Comparison of ENCODE assay signal across 25 mouse cellular contexts in the genomic region with DNA sequence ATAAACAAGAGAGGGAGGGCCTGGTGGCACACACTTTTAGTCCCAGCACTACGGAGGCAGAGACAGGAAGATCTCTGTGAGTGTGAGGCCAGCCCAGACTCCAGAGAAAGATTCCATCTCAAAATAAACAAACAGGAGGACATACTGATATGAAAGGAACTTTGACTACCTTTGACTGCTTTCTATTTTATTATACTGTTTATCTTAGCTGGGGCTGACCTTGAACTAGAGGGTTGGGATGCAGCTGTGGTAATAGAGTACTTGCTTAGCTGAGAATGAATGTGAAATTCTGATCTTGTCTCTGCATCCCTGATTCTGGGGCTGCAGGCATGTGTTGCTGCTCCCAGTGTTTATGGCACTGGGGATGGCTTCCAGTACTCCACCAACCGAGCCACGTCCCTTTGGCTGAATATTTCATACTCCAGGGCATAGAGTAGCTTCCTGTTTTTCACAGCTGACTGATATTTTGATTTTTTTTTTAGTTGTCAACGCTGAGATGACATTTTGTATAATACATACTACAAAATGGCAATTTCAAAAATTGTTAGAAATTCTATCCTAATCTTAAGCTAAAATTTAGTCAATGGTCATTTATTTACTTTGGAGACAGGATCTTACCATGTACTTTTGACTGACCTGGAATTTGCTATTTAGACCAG. TPM values are rescaled to one million over a fixed set of nuclear protein-coding genes. Genes with fewer than 3 reads are reported as not detected.
DNase-seq lines count a peak whose midpoint lies in the region; ATAC-seq and TF ChIP-seq lines count a peak whose summit lies in the region.
"Had no signal": no experiment of that assay in that cellular context is flagged by ENCODE, and none has a peak within 500 bp of the region (broad histone marks: within the 10 kb centered on the region; RNA-seq: fewer than 3 reads in every experiment).

No protein-coding gene starts in this region.

- no peak overlapping the region for H3K9ac ChIP-seq in liver, adult 2 months (ENCODE audit: low read depth, low read length)
- H3K9ac ChIP-seq in liver, embryonic 11.5 days (ENCODE audit: low read depth, low read length): no peak overlapping the region
- no peak overlapping the region for H3K9ac ChIP-seq in MEL (ENCODE audit: control insufficient read depth, low read depth, low read length, poor library complexity, severe bottlenecking)
- no peak overlapping the region for H3K9ac ChIP-seq in forebrain, postnatal 0 days
- H3K9ac ChIP-seq: embryonic facial prominence, embryonic 12.5 days; embryonic facial prominence, embryonic 15.5 days; forebrain, embryonic 12.5 days; forebrain, embryonic 15.5 days; hindbrain, embryonic 12.5 days had no signal

- no peaks in the 10 kb centered on the region for H3K79me2 ChIP-seq in liver, adult 2 months (ENCODE audit: control insufficient read depth, insufficient read depth, low read length)
- no peaks in the 10 kb centered on the region for H3K79me2 ChIP-seq in MEL (ENCODE audit: control insufficient read depth, insufficient read depth, low read length, poor library complexity)

- peak overlapping the region; percentile 71 for H3K27ac ChIP-seq in liver, adult 2 months (replicated peaks; ENCODE audit: insufficient read depth, low read depth, low read length)
- no peak overlapping the region for H3K27ac ChIP-seq in liver, embryonic 11.5 days (ENCODE audit: low read depth, low read length)
- no peak overlapping the region for H3K27ac ChIP-seq in MEL (ENCODE audit: control insufficient read depth, low read depth, low read length)
- H3K27ac ChIP-seq in forebrain, postnatal 0 days (ENCODE audit: low read depth, low read length): no peak overlapping the region
- H3K27ac ChIP-seq: embryonic facial prominence, embryonic 12.5 days; embryonic facial prominence, embryonic 15.5 days; forebrain, embryonic 12.5 days; forebrain, embryonic 15.5 days; heart, adult 2 months; hindbrain, embryonic 12.5 days had no signal

- no peak for ATAC-seq in liver, embryonic 11.5 days (replicated peaks; ENCODE audit: low FRiP score)
- peak; percentile 44; the same call in 1 of the 2 replicates for ATAC-seq in neutrophil, adult 5-6 weeks (ENCODE audit: extremely low read depth, insufficient number of reproducible peaks, low FRiP score, poor library complexity, severe bottlenecking)
- ATAC-seq in forebrain, postnatal 0 days: no peak
- ATAC-seq: CD4-positive, CD25-positive, alpha-beta regulatory T cell, adult 4 months; forebrain, embryonic 15.5 days; hindbrain, embryonic 16.5 days; Patski had no signal

- no peak for TF ChIP-seq EP300 in MEL (IDR thresholded peaks at IDR 0.05; ENCODE audit: low read depth in 1 of 2, low read length in 2 of 2)

- H3K4me1 ChIP-seq in liver, adult 2 months (ENCODE audit: control insufficient read depth, insufficient read depth, low read length): peaks cover 19% of the 10 kb centered on the region
- H3K4me1 ChIP-seq in liver, embryonic 11.5 days (replicated peaks; ENCODE audit: control insufficient read depth, insufficient read depth, low read length): no peaks in the 10 kb centered on the region
- peaks cover 5 to 13% of the 10 kb centered on the region in 2 experiments; a peak in 3 of 4 replicates for H3K4me1 ChIP-seq in MEL (ENCODE audit: control insufficient read depth in 1 of 2, insufficient read depth in 2 of 2, low read length in 2 of 2)
- no peaks in the 10 kb centered on the region for H3K4me1 ChIP-seq in forebrain, postnatal 0 days (ENCODE audit: insufficient read depth)
- H3K4me1 ChIP-seq: embryonic facial prominence, embryonic 12.5 days; embryonic facial prominence, embryonic 15.5 days; forebrain, embryonic 12.5 days; forebrain, embryonic 15.5 days; hindbrain, embryonic 12.5 days had no signal

- no peaks in the 10 kb centered on the region for H3K9me3 ChIP-seq in liver, embryonic 11.5 days (ENCODE audit: control insufficient read depth, low read length)
- no peaks in the 10 kb centered on the region for H3K9me3 ChIP-seq in MEL (replicated peaks; ENCODE audit: insufficient read depth, low read length)
- H3K9me3 ChIP-seq in forebrain, postnatal 0 days (ENCODE audit: low read length): no peaks in the 10 kb centered on the region
- H3K9me3 ChIP-seq: embryonic facial prominence, embryonic 12.5 days; embryonic facial prominence, embryonic 15.5 days; forebrain, embryonic 12.5 days; forebrain, embryonic 15.5 days; hindbrain, embryonic 12.5 days had no signal

- H3K27me3 ChIP-seq in liver, adult 2 months (ENCODE audit: control insufficient read depth, insufficient read depth, low read length): no peaks in the 10 kb centered on the region
- no peaks in the 10 kb centered on the region for H3K27me3 ChIP-seq in liver, embryonic 11.5 days (replicated peaks; ENCODE audit: control insufficient read depth, insufficient read depth, low read length)
- no peaks in the 10 kb centered on the region; a peak in 2 of 4 replicates for H3K27me3 ChIP-seq in MEL (ENCODE audit: control insufficient read depth in 1 of 2, insufficient read depth in 2 of 2, low read length in 2 of 2)
- H3K27me3 ChIP-seq in forebrain, postnatal 0 days (ENCODE audit: insufficient read depth, low read length): no peaks in the 10 kb centered on the region
- H3K27me3 ChIP-seq: embryonic facial prominence, embryonic 12.5 days; embryonic facial prominence, embryonic 15.5 days; forebrain, embryonic 12.5 days; forebrain, embryonic 15.5 days; hindbrain, embryonic 12.5 days; Patski had no signal

- no peaks in the 10 kb centered on the region for H3K36me3 ChIP-seq in liver, adult 2 months (ENCODE audit: control insufficient read depth, insufficient read depth, low read length)
- H3K36me3 ChIP-seq in liver, embryonic 11.5 days (ENCODE audit: control insufficient read depth, insufficient read depth, low read length): no peaks in the 10 kb centered on the region
- peaks cover 0 to 10% of the 10 kb centered on the region in 2 experiments; a peak in 2 of 4 replicates for H3K36me3 ChIP-seq in MEL (ENCODE audit: control insufficient read depth in 1 of 2, insufficient read depth in 2 of 2, low read length in 2 of 2)
- no peaks in the 10 kb centered on the region for H3K36me3 ChIP-seq in forebrain, postnatal 0 days (ENCODE audit: insufficient read depth)
- H3K36me3 ChIP-seq: embryonic facial prominence, embryonic 12.5 days; embryonic facial prominence, embryonic 15.5 days; forebrain, embryonic 12.5 days; forebrain, embryonic 15.5 days; hindbrain, embryonic 12.5 days had no signal

- no peak for TF ChIP-seq POLR2A in liver, adult 2 months (IDR thresholded peaks at IDR 0.05; ENCODE audit: extremely low read depth, insufficient read depth, low read length)
- no peak for TF ChIP-seq POLR2A in MEL (IDR thresholded peaks at IDR 0.05; ENCODE audit: control insufficient read depth in 1 of 2, insufficient read depth in 1 of 2, low read depth in 1 of 2, low read length in 2 of 2, poor library complexity in 1 of 2)

- no peak for TF ChIP-seq CTCF in liver, adult 2 months (IDR thresholded peaks at IDR 0.05; ENCODE audit: low read depth, low read length)
- TF ChIP-seq CTCF in MEL (IDR thresholded peaks at IDR 0.05 in 2 of 3, conservative IDR thresholded peaks at IDR 0.05 in 1 of 3; ENCODE audit: control insufficient read depth in 1 of 3, insufficient read depth in 1 of 3, low read depth in 2 of 3, low read length in 3 of 3, poor library complexity in 1 of 3, severe bottlenecking in 1 of 3): no peak
- TF ChIP-seq CTCF in forebrain, postnatal 0 days (IDR thresholded peaks at IDR 0.05; ENCODE audit: low read depth): no peak

- WGBS in liver, adult 2 months: 20% methylated on average over 4 of the region's 4 CpGs
- 73% methylated on average over 4 of the region's 4 CpGs for WGBS in liver, embryonic 11.5 days
- WGBS in forebrain, postnatal 0 days: 83% methylated on average over 4 of the region's 4 CpGs

- peak; percentile 88 for DNase-seq in liver, adult 2 months (ENCODE audit: extremely low read depth, low read depth, low spot score)
- no peak for DNase-seq in liver, embryonic 11.5 days (ENCODE audit: low spot score)
- peak; percentile 69 for DNase-seq in A20 (ENCODE audit: low read depth, low spot score)
- DNase-seq in MEL (ENCODE audit: low read depth, low spot score): peak; percentile 38
- no peak for DNase-seq in forebrain, postnatal 0 days
- DNase-seq in retina, embryonic 14.5 days (ENCODE audit: low spot score): no peak
- DNase-seq in urinary bladder, postnatal 14 days (ENCODE audit: low spot score): no peak
- DNase-seq: adrenal gland, postnatal 10 days; adrenal gland, postnatal 36 days; cerebellum, adult 18-20 months; cerebellum, adult 9-10 months; cerebellum, postnatal 14 days; gastrocnemius, postnatal 10 days; gastrocnemius, postnatal 36 days; heart, adult 2 months had no signal

- H3K4me2 ChIP-seq in liver, embryonic 11.5 days: no peak overlapping the region
- no peak overlapping the region for H3K4me2 ChIP-seq in forebrain, postnatal 0 days (ENCODE audit: low read depth)
- H3K4me2 ChIP-seq: embryonic facial prominence, embryonic 12.5 days; embryonic facial prominence, embryonic 15.5 days; forebrain, embryonic 12.5 days; forebrain, embryonic 15.5 days; heart, embryonic 11.5 days; hindbrain, embryonic 12.5 days had no signal

- TF ChIP-seq RAD21 in MEL (IDR thresholded peaks at IDR 0.05; ENCODE audit: low read depth, low read length): no peak

- H3K4me3 ChIP-seq in liver, adult 2 months (ENCODE audit: insufficient read depth, low read depth, low read length): no peak overlapping the region
- no peak overlapping the region for H3K4me3 ChIP-seq in liver, embryonic 11.5 days (ENCODE audit: low read depth, low read length)
- no peak overlapping the region for H3K4me3 ChIP-seq in MEL (ENCODE audit: control insufficient read depth in 1 of 2, insufficient read depth in 1 of 2, low read depth in 2 of 2, low read length in 2 of 2)
- H3K4me3 ChIP-seq in forebrain, postnatal 0 days (ENCODE audit: low read depth, low read length): no peak overlapping the region
- H3K4me3 ChIP-seq: embryonic facial prominence, embryonic 12.5 days; embryonic facial prominence, embryonic 15.5 days; forebrain, embryonic 12.5 days; forebrain, embryonic 15.5 days; heart, adult 2 months; hindbrain, embryonic 12.5 days had no signal

RNA-seq across cellular contexts. Expression of a gene that starts 13.1 kb away (rescaled TPM):
- total RNA-seq in liver, adult 2 months (2014; rRNA removed): 92.9 and 115 TPM in 2 replicates
- 37.4 and 37.9 TPM in 2 replicates for polyA plus RNA-seq in liver, adult 2 months (2012; rRNA removed)
- 3.0 and 3.7 TPM in 2 replicates for polyA plus RNA-seq in liver, embryonic 11.5 days (2014; fragmentation: Nextera tagmentation; extraction: Ambion mirVana)
- total RNA-seq in MEL (2012; rRNA removed): 0.39 and 0.42 TPM in 2 replicates
- under 1 TPM in 1 of 2 experiments, not detected in 1; 0.29 TPM for polyA plus RNA-seq in MEL (2012; ENCODE audit: insufficient read depth in 1 of 2, insufficient read length in 2 of 2, low read depth in 1 of 2, low replicate concordance in 2 of 2, missing spikeins in 1 of 2)
- total RNA-seq in neutrophil, adult 5-6 weeks (2017): 1.3 and 1.6 TPM in 2 replicates
- total RNA-seq in forebrain, postnatal 0 days (2014; rRNA removed): 1.3 and 1.4 TPM in 2 replicates
- 0.41 and 0.68 TPM in 2 replicates for polyA plus RNA-seq in forebrain, postnatal 0 days (2015; fragmentation: Nextera tagmentation; extraction: Ambion mirVana)

RNA-seq across cellular contexts. Expression of a gene that starts 23.9 kb away (rescaled TPM):
- 234 and 279 TPM in 2 replicates for total RNA-seq in liver, adult 2 months (2014; rRNA removed)
- 425 and 439 TPM in 2 replicates for polyA plus RNA-seq in liver, adult 2 months (2012; rRNA removed)
- 848 and 955 TPM in 2 replicates for polyA plus RNA-seq in liver, embryonic 11.5 days (2014; fragmentation: Nextera tagmentation; extraction: Ambion mirVana)
- total RNA-seq in MEL (2012; rRNA removed): 2,338 and 2,523 TPM in 2 replicates
- polyA plus RNA-seq in MEL (2012; ENCODE audit: insufficient read depth in 1 of 2, insufficient read length in 2 of 2, low read depth in 1 of 2, low replicate concordance in 2 of 2, missing spikeins in 1 of 2): 1,000 to 10,000 TPM in 1 of 2 experiments, not detected in 1; 2,530 TPM
- total RNA-seq in neutrophil, adult 5-6 weeks (2017): 404 and 420 TPM in 2 replicates
- 859 and 1,363 TPM in 2 replicates for total RNA-seq in forebrain, postnatal 0 days (2014; rRNA removed)
- polyA plus RNA-seq in forebrain, postnatal 0 days (2015; fragmentation: Nextera tagmentation; extraction: Ambion mirVana): 436 and 640 TPM in 2 replicates

RNA-seq across cellular contexts. Expression of a gene that starts 36.8 kb away (rescaled TPM):
- 24.7 and 30.0 TPM in 2 replicates for total RNA-seq in liver, adult 2 months (2014; rRNA removed)
- polyA plus RNA-seq in liver, adult 2 months (2012; rRNA removed): 17.6 and 17.8 TPM in 2 replicates
- 384 and 397 TPM in 2 replicates for polyA plus RNA-seq in liver, embryonic 11.5 days (2014; fragmentation: Nextera tagmentation; extraction: Ambion mirVana)
- 232 and 235 TPM in 2 replicates for total RNA-seq in MEL (2012; rRNA removed)
- 100 to 1,000 TPM; 298 to 663 TPM for polyA plus RNA-seq in MEL (2012; ENCODE audit: insufficient read depth in 1 of 2, insufficient read length in 2 of 2, low read depth in 1 of 2, low replicate concordance in 2 of 2, missing spikeins in 1 of 2)
- total RNA-seq in neutrophil, adult 5-6 weeks (2017): 47.6 and 55.1 TPM in 2 replicates
- 119 and 122 TPM in 2 replicates for total RNA-seq in forebrain, postnatal 0 days (2014; rRNA removed)
- 128 and 135 TPM in 2 replicates for polyA plus RNA-seq in forebrain, postnatal 0 days (2015; fragmentation: Nextera tagmentation; extraction: Ambion mirVana)

RNA-seq across cellular contexts. Expression of a gene that starts 43.2 kb away (rescaled TPM):
- total RNA-seq in liver, adult 2 months (2014; rRNA removed): 0.09 and 0.13 TPM in 2 replicates
- polyA plus RNA-seq in liver, adult 2 months (2012; rRNA removed): 0.60 and 0.80 TPM in 2 replicates
- 0.96 and 1.3 TPM in 2 replicates for polyA plus RNA-seq in liver, embryonic 11.5 days (2014; fragmentation: Nextera tagmentation; extraction: Ambion mirVana)
- total RNA-seq in MEL (2012; rRNA removed): not detected in 2 replicates
- polyA plus RNA-seq in MEL (2012; ENCODE audit: insufficient read depth in 1 of 2, insufficient read length in 2 of 2, low read depth in 1 of 2, low replicate concordance in 2 of 2, missing spikeins in 1 of 2): under 1 TPM in 1 of 2 experiments, not detected in 1; 0.03 TPM
- total RNA-seq in neutrophil, adult 5-6 weeks (2017): 0.35 TPM in 1 of 2 replicates, not detected in the other
- 8.4 and 15.6 TPM in 2 replicates for total RNA-seq in forebrain, postnatal 0 days (2014; rRNA removed)
- polyA plus RNA-seq in forebrain, postnatal 0 days (2015; fragmentation: Nextera tagmentation; extraction: Ambion mirVana): 6.3 and 11.3 TPM in 2 replicates

RNA-seq across cellular contexts. Expression of a gene that starts 53.5 kb away (rescaled TPM):
- 921 and 1,015 TPM in 2 replicates for total RNA-seq in liver, adult 2 months (2014; rRNA removed)
- 794 TPM in 2 replicates for polyA plus RNA-seq in liver, adult 2 months (2012; rRNA removed)
- 3,476 and 3,859 TPM in 2 replicates for polyA plus RNA-seq in liver, embryonic 11.5 days (2014; fragmentation: Nextera tagmentation; extraction: Ambion mirVana)
- total RNA-seq in MEL (2012; rRNA removed): 6,649 and 6,931 TPM in 2 replicates
- over 10,000 TPM in 1 of 2 experiments, 100 to 1,000 TPM in 1; 274 to 10,905 TPM for polyA plus RNA-seq in MEL (2012; ENCODE audit: insufficient read depth in 1 of 2, insufficient read length in 2 of 2, low read depth in 1 of 2, low replicate concordance in 2 of 2, missing spikeins in 1 of 2)
- 1,707 and 2,029 TPM in 2 replicates for total RNA-seq in neutrophil, adult 5-6 weeks (2017)
- total RNA-seq in forebrain, postnatal 0 days (2014; rRNA removed): 877 and 1,605 TPM in 2 replicates
- polyA plus RNA-seq in forebrain, postnatal 0 days (2015; fragmentation: Nextera tagmentation; extraction: Ambion mirVana): 2,439 and 3,234 TPM in 2 replicates

Comparison
In these comparisons a context has a peak if more than half of its experiments do, and no peak if none do; other contexts are left out.
1. DNase-seq: peak in liver, adult 2 months (single experiment), A20 (single experiment) and MEL (single experiment); none in liver, embryonic 11.5 days (single experiment), forebrain, postnatal 0 days (single experiment), retina, embryonic 14.5 days (single experiment) and urinary bladder, postnatal 14 days (single experiment).
2. RNA of a gene that starts 13.1 kb away (total RNA-seq): 92.9 to 115 TPM in liver, adult 2 months; 1.3 to 1.4 TPM in forebrain, postnatal 0 days, 1.3 to 1.6 TPM in neutrophil, adult 5-6 weeks and 0.39 to 0.42 TPM in MEL; every median in the first group is over 10 times any median in the second.